Mouse (Mus musculus): ENCODE measurements at regions not wholly inside any gene's neighbourhood (a gene's known extent, or its start where the extent isn't known, plus 50 kb on each side); places are given as distances from the start of the nearest gene placed in this dataset.

DNA sequence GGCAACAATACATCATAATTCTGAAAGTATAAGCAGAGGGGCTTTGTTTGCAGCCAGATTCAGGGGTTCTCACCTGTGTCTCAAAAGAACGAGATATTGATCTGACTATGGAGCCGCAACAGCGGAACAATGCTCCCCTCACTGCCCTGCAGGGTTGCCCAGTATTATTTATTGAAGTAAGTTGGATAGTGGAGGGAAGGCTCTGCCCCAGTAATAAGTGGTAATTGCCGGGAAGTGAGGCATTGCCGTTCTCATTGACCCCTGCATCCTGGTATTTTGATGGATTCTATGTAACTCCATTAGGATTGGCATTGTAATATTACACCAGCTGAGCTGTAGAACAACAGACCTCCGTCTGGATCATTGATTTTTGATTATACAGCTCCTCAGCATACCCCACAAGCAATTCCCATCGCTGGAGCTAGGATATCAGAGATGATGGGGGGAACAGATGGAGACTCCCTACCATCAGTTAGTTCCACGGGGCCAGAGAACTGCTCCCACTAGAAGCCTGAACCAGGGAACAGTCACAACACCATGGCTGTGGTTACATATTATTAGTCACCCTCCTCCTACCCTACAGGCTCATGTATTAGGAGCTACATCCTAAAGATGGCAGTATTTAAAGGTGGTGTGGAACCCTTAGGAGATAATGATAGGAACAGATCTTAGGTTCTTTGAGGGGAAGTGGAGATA is 572.0 kb upstream of the Sall1 start:
- TF ChIP-seq CTCF (conservative IDR thresholded peaks at IDR 0.05; ENCODE audit: insufficient read depth, insufficient read length, low read depth, low read length) (no peak), POLR2A (IDR thresholded peaks at IDR 0.05; ENCODE audit: low read depth, low read length) (no peak)

All from kidney, adult 2 months (tissue).